Mouse (Mus musculus) bone marrow macrophage, adult 2 months (primary cell): ENCODE data around the gene Pabpc4.
"Not testable (repeated sequence)": the region's sequence is repeated elsewhere in the genome, so short reads cannot be mapped to it uniquely, and the experiment has no call there.

Source experiments
- CTCF ChIP-seq: IDR thresholded peaks from 2 replicates; pipeline ENCODE4 v1.5.1; 2012; ENCODE audit warnings: low read depth, mild to moderate bottlenecking, low read length, moderate library complexity
- POLR2A ChIP-seq: IDR thresholded peaks from 2 replicates; pipeline ENCODE4 v1.6.1; 2012; ENCODE audit warnings: mild to moderate bottlenecking, low read depth, low read length, borderline replicate concordance

GRCm38 (mm10) chr4:123335244-123335643 lies 73.1 kb downstream of the Pabpc4 start:
- not testable (repeated sequence) for TF ChIP-seq CTCF, POLR2A
